Mouse (Mus musculus): ENCODE measurements around the gene Psen1. TPM values are rescaled to one million over a fixed set of nuclear protein-coding genes. Genes with fewer than 3 reads are reported as not detected.

The Psen1 gene
- polyA plus RNA-seq, 1 experiment, result 109 TPM

- Histone ChIP-seq H3K4me1 (ENCODE audit: control insufficient read depth, insufficient read depth, low read length) (0 out of 2 replicates have a peak, but pooled peaks cover 2% of the 10 kb centered on the region), H3K27me3 (ENCODE audit: control insufficient read depth, insufficient read depth, low read length) (no peaks in the 10 kb centered on the region), H3K36me3 (ENCODE audit: control insufficient read depth, insufficient read depth, low read length) (no peaks in the 10 kb centered on the region), H3K4me3 (ENCODE audit: control insufficient read depth, low read depth, low read length) (peak overlapping the region; percentile 100), H3K27ac (ENCODE audit: control insufficient read depth, insufficient read depth, low read depth, low read length) (peak overlapping the region; percentile 93)
- TF ChIP-seq POLR2A (IDR thresholded peaks at IDR 0.05; ENCODE audit: control insufficient read depth, low read depth, low read length) (no peak), CTCF (IDR thresholded peaks at IDR 0.05; ENCODE audit: control insufficient read depth, insufficient read depth, insufficient replicate concordance, low read depth, low read length) (0 out of 2 replicates have a peak, but pooled peaks have one; percentile 6)
Observed at GRCm38 (mm10) chr12:83688316-83689086, 549 bp downstream of the Psen1 start.

- no peak for TF ChIP-seq POLR2A (IDR thresholded peaks at IDR 0.05; ENCODE audit: control insufficient read depth, low read depth, low read length)
- TF ChIP-seq CTCF (IDR thresholded peaks at IDR 0.05; ENCODE audit: control insufficient read depth, insufficient read depth, insufficient replicate concordance, low read depth, low read length), result no peak
Observed at GRCm38 (mm10) chr12:83689087-83689432, 1.1 kb downstream of the Psen1 start.

DNA sequence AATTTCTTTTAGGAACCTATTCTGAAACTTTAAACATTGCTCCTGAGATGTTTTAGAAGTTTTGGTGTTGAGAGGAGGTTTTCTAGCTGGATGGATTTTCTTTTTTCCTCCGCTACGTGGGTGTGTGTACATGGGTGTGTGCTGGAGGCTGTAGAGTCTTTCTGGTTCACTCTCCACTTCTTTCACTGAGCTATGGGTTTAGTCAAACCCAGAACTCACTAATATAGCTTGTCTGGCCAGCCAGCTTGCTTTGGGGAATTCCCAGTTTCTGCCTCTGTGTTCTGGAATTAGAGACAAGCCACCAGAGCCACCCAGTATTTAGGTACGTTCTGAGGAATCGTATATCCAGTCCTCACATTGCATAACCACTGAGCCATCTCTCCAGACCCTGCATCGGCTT, 6.1 kb downstream of the Psen1 start:
- H3K4me1 ChIP-seq (ENCODE audit: control insufficient read depth, insufficient read depth, low read length), result 0 out of 2 replicates have a peak, but pooled peaks cover 2% of the 10 kb centered on the region
- H3K27me3 ChIP-seq (ENCODE audit: control insufficient read depth, insufficient read depth, low read length), result no peaks in the 10 kb centered on the region
- H3K36me3 ChIP-seq (ENCODE audit: control insufficient read depth, insufficient read depth, low read length), result no peaks in the 10 kb centered on the region
- no peak overlapping the region for H3K4me3 ChIP-seq (ENCODE audit: control insufficient read depth, low read depth, low read length)
- TF ChIP-seq CTCF (IDR thresholded peaks at IDR 0.05; ENCODE audit: control insufficient read depth, insufficient read depth, insufficient replicate concordance, low read depth, low read length), result no peak
- no peak for TF ChIP-seq POLR2A (IDR thresholded peaks at IDR 0.05; ENCODE audit: control insufficient read depth, low read depth, low read length)
- no peak overlapping the region for H3K27ac ChIP-seq (ENCODE audit: control insufficient read depth, insufficient read depth, low read depth, low read length)

More at GRCm38 (mm10) chr12:83689087-83689432, 1.1 kb downstream of the Psen1 start:
- Histone ChIP-seq H3K4me3 (ENCODE audit: control insufficient read depth, low read depth, low read length) (peak overlapping the region; percentile 100), H3K27ac (ENCODE audit: control insufficient read depth, insufficient read depth, low read depth, low read length) (no peak overlapping the region), H3K36me3 (ENCODE audit: control insufficient read depth, insufficient read depth, low read length) (no peaks in the 10 kb centered on the region), H3K27me3 (ENCODE audit: control insufficient read depth, insufficient read depth, low read length) (no peaks in the 10 kb centered on the region), H3K4me1 (ENCODE audit: control insufficient read depth, insufficient read depth, low read length) (0 out of 2 replicates have a peak, but pooled peaks cover 2% of the 10 kb centered on the region)

DNA sequence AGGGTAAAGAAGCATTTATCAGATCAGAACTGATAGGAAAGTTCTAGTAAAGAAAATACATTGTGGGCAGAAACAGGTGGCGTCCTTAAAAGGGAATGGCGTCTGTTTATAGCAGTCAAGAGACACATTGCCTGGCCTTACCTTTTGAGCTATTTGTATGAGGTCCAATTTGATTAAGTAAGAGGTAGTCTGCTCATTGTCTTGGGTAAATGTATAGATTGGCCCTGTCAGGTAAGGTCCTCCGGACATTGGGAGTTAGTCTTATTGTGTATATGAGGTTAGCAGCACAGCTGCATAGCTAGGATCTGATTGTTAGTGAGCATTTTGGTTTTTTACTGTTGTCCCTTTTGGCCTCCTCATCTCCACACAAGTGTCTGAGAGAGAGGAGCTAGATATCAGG, 6.7 kb downstream of the Psen1 start:
- Histone ChIP-seq H3K27ac (ENCODE audit: control insufficient read depth, insufficient read depth, low read depth, low read length) (no peak overlapping the region), H3K27me3 (ENCODE audit: control insufficient read depth, insufficient read depth, low read length) (no peaks in the 10 kb centered on the region), H3K4me1 (ENCODE audit: control insufficient read depth, insufficient read depth, low read length) (no peaks in the 10 kb centered on the region), H3K4me3 (ENCODE audit: control insufficient read depth, low read depth, low read length) (no peak overlapping the region), H3K36me3 (ENCODE audit: control insufficient read depth, insufficient read depth, low read length) (no peaks in the 10 kb centered on the region)
- TF ChIP-seq CTCF (IDR thresholded peaks at IDR 0.05; ENCODE audit: control insufficient read depth, insufficient read depth, insufficient replicate concordance, low read depth, low read length) (no peak), POLR2A (IDR thresholded peaks at IDR 0.05; ENCODE audit: control insufficient read depth, low read depth, low read length) (no peak)

- Histone ChIP-seq H3K4me3 (ENCODE audit: control insufficient read depth, low read depth, low read length) (no peak overlapping the region), H3K27ac (ENCODE audit: control insufficient read depth, insufficient read depth, low read depth, low read length) (no peak overlapping the region), H3K36me3 (ENCODE audit: control insufficient read depth, insufficient read depth, low read length) (peaks cover 1% of the 10 kb centered on the region; the same call in 1 of the 2 replicates), H3K4me1 (ENCODE audit: control insufficient read depth, insufficient read depth, low read length) (no peaks in the 10 kb centered on the region), H3K27me3 (ENCODE audit: control insufficient read depth, insufficient read depth, low read length) (no peaks in the 10 kb centered on the region)
- TF ChIP-seq POLR2A (IDR thresholded peaks at IDR 0.05; ENCODE audit: control insufficient read depth, low read depth, low read length) (no peak), CTCF (IDR thresholded peaks at IDR 0.05; ENCODE audit: control insufficient read depth, insufficient read depth, insufficient replicate concordance, low read depth, low read length) (no peak)
Observed at GRCm38 (mm10) chr12:83698637-83699036, 10.7 kb downstream of the Psen1 start.

DNA sequence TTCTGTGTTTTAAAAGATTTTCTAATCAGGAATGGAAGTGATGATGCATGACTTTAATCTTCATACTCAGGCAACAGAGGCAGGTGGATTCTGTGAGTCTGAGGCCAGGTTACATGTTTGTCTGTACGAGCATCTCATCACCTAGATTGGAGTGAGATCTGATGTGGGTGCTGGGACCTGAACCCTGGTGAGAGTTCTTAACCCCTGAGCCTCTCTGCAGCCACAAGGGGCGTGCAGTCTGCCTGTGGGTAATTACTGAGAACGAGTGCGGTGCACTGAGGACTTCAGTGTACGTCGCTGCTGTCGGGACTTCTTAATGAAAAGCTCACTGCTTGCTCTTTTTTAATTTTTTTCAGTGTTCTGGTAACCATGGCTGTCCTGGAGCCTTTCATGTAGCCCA, 13.7 kb downstream of the Psen1 start:
- H3K4me3 ChIP-seq (ENCODE audit: control insufficient read depth, low read depth, low read length), result no peak overlapping the region
- H3K27me3 ChIP-seq (ENCODE audit: control insufficient read depth, insufficient read depth, low read length), result no peaks in the 10 kb centered on the region
- H3K4me1 ChIP-seq (ENCODE audit: control insufficient read depth, insufficient read depth, low read length), result no peaks in the 10 kb centered on the region
- no peak overlapping the region for H3K27ac ChIP-seq (ENCODE audit: control insufficient read depth, insufficient read depth, low read depth, low read length)
- no peak for TF ChIP-seq CTCF (IDR thresholded peaks at IDR 0.05; ENCODE audit: control insufficient read depth, insufficient read depth, insufficient replicate concordance, low read depth, low read length)
- TF ChIP-seq POLR2A (IDR thresholded peaks at IDR 0.05; ENCODE audit: control insufficient read depth, low read depth, low read length), result no peak
- peaks cover 1% of the 10 kb centered on the region; the same call in 1 of the 2 replicates for H3K36me3 ChIP-seq (ENCODE audit: control insufficient read depth, insufficient read depth, low read length)

DNA sequence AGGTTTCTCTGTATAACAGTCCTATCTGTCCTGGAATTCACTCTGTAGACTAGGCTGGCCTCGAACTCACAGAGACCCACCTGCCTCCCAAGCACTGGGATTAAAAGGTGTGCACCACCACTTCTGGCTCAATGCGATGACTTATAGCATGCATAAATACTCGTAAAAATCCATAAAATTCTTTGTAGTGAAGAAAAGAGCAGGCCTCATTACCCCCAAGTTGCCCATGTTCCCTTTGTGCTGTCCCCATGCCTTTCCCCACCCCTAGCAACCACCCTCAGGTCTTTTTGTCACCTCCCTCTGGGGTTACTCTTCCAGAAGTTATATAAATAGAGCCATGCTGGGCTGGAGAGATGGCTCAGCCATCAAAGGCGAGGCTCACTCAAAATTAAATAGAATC, 14.8 kb downstream of the Psen1 start:
- H3K36me3 ChIP-seq (ENCODE audit: control insufficient read depth, insufficient read depth, low read length), result peaks cover 1% of the 10 kb centered on the region; the same call in 1 of the 2 replicates
- H3K4me1 ChIP-seq (ENCODE audit: control insufficient read depth, insufficient read depth, low read length), result no peaks in the 10 kb centered on the region
- TF ChIP-seq POLR2A (IDR thresholded peaks at IDR 0.05; ENCODE audit: control insufficient read depth, low read depth, low read length) (no peak), CTCF (IDR thresholded peaks at IDR 0.05; ENCODE audit: control insufficient read depth, insufficient read depth, insufficient replicate concordance, low read depth, low read length) (no peak)
- H3K27me3 ChIP-seq (ENCODE audit: control insufficient read depth, insufficient read depth, low read length), result no peaks in the 10 kb centered on the region
- no peak overlapping the region for H3K4me3 ChIP-seq (ENCODE audit: control insufficient read depth, low read depth, low read length)
- H3K27ac ChIP-seq (ENCODE audit: control insufficient read depth, insufficient read depth, low read depth, low read length), result no peak overlapping the region
